In genomic region chr7:100536804-100537518, GRCm38 (mm10) we compare ENCODE assay signal across 8 mouse cellular contexts. TPM values are rescaled to one million over a fixed set of nuclear protein-coding genes. Genes with fewer than 3 reads are reported as not detected.
DNase-seq lines count a peak whose midpoint lies in the region; ATAC-seq and TF ChIP-seq lines count a peak whose summit lies in the region.

Gene Coa4, plus strand, starts transcription at chr7:100537071.

- peaks cover 38% of the 10 kb centered on the region for H3K4me1 ChIP-seq in bone marrow macrophage, adult 2 months (ENCODE audit: control insufficient read depth, insufficient read depth, low read length)
- peaks cover 2% of the 10 kb centered on the region; the same call in 1 of the 2 replicates for H3K4me1 ChIP-seq in embryonic fibroblast, embryonic 13.5 days (ENCODE audit: control insufficient read depth, insufficient read depth, low read length)
- H3K4me1 ChIP-seq in kidney, embryonic 14.5 days (ENCODE audit: control insufficient read depth, insufficient read depth, low read length), result peaks cover 8% of the 10 kb centered on the region; the same call in 1 of the 2 replicates
- H3K4me1 ChIP-seq in limb, embryonic 15.5 days, result 0 out of 2 replicates have a peak, but pooled peaks cover 8% of the 10 kb centered on the region

- peaks cover 15% of the 10 kb centered on the region for H3K36me3 ChIP-seq in kidney, embryonic 14.5 days (ENCODE audit: control insufficient read depth, insufficient read depth, low read length)
- peaks cover 21% of the 10 kb centered on the region for H3K36me3 ChIP-seq in limb, embryonic 15.5 days

- peak within 1 kb of the TSS; percentile 86 for H3K27ac ChIP-seq in bone marrow macrophage, adult 2 months (ENCODE audit: insufficient read depth, low read depth, low read length)
- H3K27ac ChIP-seq in embryonic fibroblast, embryonic 13.5 days (ENCODE audit: insufficient read depth, low read length), result peak within 1 kb of the TSS; percentile 9; the same call in 1 of the 2 replicates
- H3K27ac ChIP-seq in kidney, embryonic 14.5 days (ENCODE audit: low read depth, low read length), result peak within 1 kb of the TSS; percentile 76; the same call in 1 of the 2 replicates
- H3K27ac ChIP-seq in limb, embryonic 15.5 days, result peak within 1 kb of the TSS; percentile 88

- no peaks in the 10 kb centered on the region for H3K9me3 ChIP-seq in kidney, embryonic 14.5 days (ENCODE audit: control insufficient read depth, low read length)
- no peaks in the 10 kb centered on the region for H3K9me3 ChIP-seq in limb, embryonic 15.5 days

- no peak for TF ChIP-seq POLR2A in bone marrow macrophage, adult 2 months (IDR thresholded peaks at IDR 0.05; ENCODE audit: borderline replicate concordance, low read depth, low read length)
- TF ChIP-seq POLR2A in embryonic fibroblast, embryonic 13.5 days (IDR thresholded peaks at IDR 0.05; ENCODE audit: low read depth, low read length), result peak; percentile 72

- H3K27me3 ChIP-seq in kidney, embryonic 14.5 days (ENCODE audit: control insufficient read depth, insufficient read depth, low read length), result no peaks in the 10 kb centered on the region
- H3K27me3 ChIP-seq in limb, embryonic 15.5 days, result no peaks in the 10 kb centered on the region

- 0% methylated on average over 33 of the region's 33 CpGs for WGBS in kidney, embryonic 14.5 days
- WGBS in limb, embryonic 15.5 days, result under 1% methylated on average over 33 of the region's 33 CpGs

- peak; percentile 96 for DNase-seq in A20 (ENCODE audit: low read depth, low spot score)
- peak; percentile 84 for DNase-seq in heart, adult 9 months (ENCODE audit: low spot score in 2 of 2)
- DNase-seq in monocyte, adult 2 months (ENCODE audit: low read depth in 1 of 2, low spot score in 2 of 2), result peak; percentile 51 to 60
- peak; percentile 84 to 90 for DNase-seq in spleen, postnatal 36 days (ENCODE audit: low spot score in 2 of 2)

- peak within 1 kb of the TSS; percentile 66 for H3K4me2 ChIP-seq in kidney, embryonic 14.5 days (replicated peaks; ENCODE audit: low read depth, low read length)
- H3K4me2 ChIP-seq in limb, embryonic 15.5 days, result peak within 1 kb of the TSS; percentile 65

- peak; percentile 99 for ATAC-seq in kidney, embryonic 14.5 days (ENCODE audit: low FRiP score, low TSS enrichment)
- ATAC-seq in limb, embryonic 15.5 days (ENCODE audit: insufficient number of reproducible peaks, low FRiP score, low TSS enrichment, low read depth), result peak; percentile 99

- no peak for TF ChIP-seq CTCF in bone marrow macrophage, adult 2 months (IDR thresholded peaks at IDR 0.05; ENCODE audit: low read depth, low read length)
- no peak for TF ChIP-seq CTCF in embryonic fibroblast, embryonic 13.5 days (IDR thresholded peaks at IDR 0.05; ENCODE audit: borderline replicate concordance, insufficient read depth, low read length)

- peak within 1 kb of the TSS; percentile 95 for H3K4me3 ChIP-seq in bone marrow macrophage, adult 2 months (ENCODE audit: insufficient read depth, low read length)
- H3K4me3 ChIP-seq in embryonic fibroblast, embryonic 13.5 days (ENCODE audit: insufficient read depth, low read length), result peak within 1 kb of the TSS; percentile 94
- H3K4me3 ChIP-seq in kidney, embryonic 14.5 days (ENCODE audit: low read length), result peak within 1 kb of the TSS; percentile 60
- H3K4me3 ChIP-seq in limb, embryonic 15.5 days, result peak within 1 kb of the TSS; percentile 75

- H3K9ac ChIP-seq in kidney, embryonic 14.5 days (ENCODE audit: low read depth, low read length), result peak within 1 kb of the TSS; percentile 64
- H3K9ac ChIP-seq in limb, embryonic 15.5 days, result peak within 1 kb of the TSS; percentile 69

RNA-seq across cellular contexts. Expression of gene Coa4, which starts in this region (rescaled TPM):
- polyA plus RNA-seq in bone marrow macrophage, adult 2 months (2012; ENCODE audit: insufficient read depth, insufficient read length, missing spikeins), result 25.9 and 29.7 TPM in 2 replicates
- 8.6 and 12.5 TPM in 2 replicates for polyA plus RNA-seq in embryonic fibroblast, embryonic 13.5 days (2011; ENCODE audit: insufficient read length, low read depth, missing spikeins)
- 23.8 and 27.1 TPM in 2 replicates for polyA plus RNA-seq in kidney, embryonic 14.5 days (2014; fragmentation: Nextera tagmentation; extraction: Ambion mirVana)
- polyA plus RNA-seq in limb, embryonic 15.5 days (2015; fragmentation: Nextera tagmentation; extraction: Ambion mirVana), result 20.9 and 24.6 TPM in 2 replicates

Comparison
In these comparisons a context has a peak if more than half of its experiments do, and no peak if none do; other contexts are left out.
1. Peak in every context shown above with its lines: DNase-seq, ATAC-seq, H3K4me3 ChIP-seq and H3K27ac ChIP-seq.
2. H3K27ac ChIP-seq: peak in every context shown above with its lines; median percentile 88 in limb, embryonic 15.5 days; 86 in bone marrow macrophage, adult 2 months; 76 in kidney, embryonic 14.5 days; 9 in embryonic fibroblast, embryonic 13.5 days.